Mouse (Mus musculus): ENCODE measurements at regions not wholly inside any gene's neighbourhood (a gene's known extent, or its start where the extent isn't known, plus 50 kb on each side); places are given as distances from the start of the nearest gene placed in this dataset.

DNA sequence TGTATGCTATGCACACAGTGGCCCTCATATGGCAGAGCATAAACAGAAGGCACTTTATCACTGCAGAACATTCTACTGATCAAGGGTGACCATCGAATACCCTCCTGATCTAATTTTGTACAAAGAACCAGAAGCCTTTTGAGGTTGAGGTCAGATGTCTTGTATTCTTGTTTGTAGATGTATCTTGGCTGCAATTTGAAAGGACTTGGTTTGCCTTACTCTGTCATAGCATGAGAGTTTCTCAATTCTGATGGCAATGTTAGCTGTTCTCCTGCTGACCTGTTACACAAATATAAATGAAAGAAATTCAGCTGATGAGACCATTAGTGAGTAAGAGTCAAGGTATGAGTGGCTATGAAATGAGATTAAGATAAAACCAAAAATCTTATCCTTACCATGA, 199.1 kb upstream of the Aldoart1 start:
- no peak for DNase-seq (ENCODE audit: low read depth, low spot score)

DNA sequence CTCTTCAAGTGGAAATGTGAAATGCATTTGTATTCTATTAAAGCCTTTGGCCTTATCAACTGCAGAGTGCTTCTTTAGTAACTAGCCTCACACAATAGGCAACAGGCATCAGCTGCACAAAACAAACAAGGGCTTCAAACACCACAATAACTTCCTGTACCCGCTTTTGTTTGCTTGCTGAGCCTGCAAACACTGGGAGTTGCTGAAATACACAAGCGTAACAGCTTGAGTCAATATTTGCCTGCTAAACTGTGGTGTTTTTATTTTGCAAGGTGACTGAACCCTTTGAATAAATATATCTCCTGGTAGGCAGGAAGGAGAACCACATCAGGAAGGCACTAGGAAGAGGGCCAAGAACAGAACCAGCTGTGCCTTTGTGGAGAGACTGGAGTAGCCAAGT, 195.4 kb upstream of the Aldoart1 start:
- no peak for DNase-seq (ENCODE audit: low read depth, low spot score)

DNA sequence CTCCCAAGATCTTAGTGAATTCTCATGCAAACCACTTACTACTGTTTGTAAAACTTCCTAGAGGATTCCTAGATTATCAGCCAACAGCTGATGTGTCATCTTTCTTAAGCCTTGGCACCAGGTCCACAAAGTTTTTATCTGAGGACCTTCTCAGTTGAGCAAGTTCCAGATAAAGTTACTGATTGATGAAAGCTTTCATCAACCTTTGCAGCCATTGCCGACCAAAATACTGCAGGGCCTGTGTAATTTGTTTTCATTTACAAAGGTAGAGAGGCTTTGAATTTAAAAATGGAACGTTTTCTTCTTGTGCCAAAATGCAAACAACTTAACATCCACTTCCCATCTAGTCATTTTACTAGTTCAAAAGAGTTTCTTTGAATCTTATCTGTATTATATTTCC, 191.9 kb upstream of the Aldoart1 start:
- no peak for DNase-seq (ENCODE audit: low read depth, low spot score)

DNA sequence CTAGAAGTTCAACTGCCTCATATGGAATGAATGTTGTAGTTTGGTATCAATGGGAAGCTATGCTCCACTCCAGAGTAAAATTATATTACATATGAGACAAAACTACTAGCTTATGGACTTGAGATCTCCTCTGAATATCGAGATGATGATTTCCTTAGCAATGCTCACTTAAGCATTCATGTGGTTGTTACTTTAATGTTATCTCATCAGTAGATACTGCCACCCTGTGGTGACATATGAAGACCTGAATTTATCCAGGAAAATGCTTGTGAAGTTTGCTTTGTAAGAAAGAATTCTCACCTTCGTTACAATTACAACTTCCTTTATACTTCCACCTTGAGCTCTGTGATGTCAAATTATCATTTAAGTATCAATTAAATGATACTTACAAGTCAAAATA, 190.2 kb upstream of the Aldoart1 start:
- DNase-seq (ENCODE audit: low read depth, low spot score), result peak; percentile 17

DNA sequence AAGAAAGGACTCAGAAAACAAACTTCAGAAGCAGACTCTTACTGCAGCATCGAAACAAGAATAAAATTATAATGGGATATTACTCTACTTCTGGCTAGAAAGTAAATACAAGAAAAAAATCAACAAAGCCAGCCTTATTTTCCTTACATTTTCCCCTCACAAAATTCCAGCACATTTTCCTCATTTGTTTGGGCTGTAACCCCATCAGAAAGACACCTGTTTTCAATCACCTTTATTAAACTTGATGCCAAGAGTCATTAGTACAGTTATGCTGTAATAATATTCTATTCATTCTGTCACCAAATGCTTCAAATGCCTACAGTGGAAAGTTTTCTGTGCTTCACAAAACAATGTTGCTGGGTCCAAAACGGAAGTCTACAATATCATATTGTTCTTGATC, 189.1 kb upstream of the Aldoart1 start:
- DNase-seq (ENCODE audit: low read depth, low spot score), result no peak

DNA sequence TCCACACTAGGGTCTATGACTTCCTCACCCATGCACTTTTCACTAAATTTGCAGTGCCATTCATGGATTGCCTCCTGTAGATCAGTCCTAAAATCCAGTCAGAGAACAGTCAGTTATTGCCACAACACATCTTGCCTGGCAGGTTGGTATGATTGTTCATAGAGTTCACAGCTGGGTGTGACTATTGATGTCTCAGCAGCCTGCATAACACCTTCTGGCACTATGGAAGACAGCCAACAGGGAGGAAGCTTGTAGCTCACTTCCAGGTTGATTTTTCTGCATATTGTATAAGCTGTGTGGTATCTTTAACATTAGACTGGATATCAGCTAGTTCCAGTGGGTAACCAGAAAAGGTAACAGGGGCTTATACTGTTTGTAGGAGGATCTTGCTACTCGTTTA, 145.3 kb upstream of the Aldoart1 start:
- no peak for DNase-seq (ENCODE audit: low read depth, low spot score)

DNA sequence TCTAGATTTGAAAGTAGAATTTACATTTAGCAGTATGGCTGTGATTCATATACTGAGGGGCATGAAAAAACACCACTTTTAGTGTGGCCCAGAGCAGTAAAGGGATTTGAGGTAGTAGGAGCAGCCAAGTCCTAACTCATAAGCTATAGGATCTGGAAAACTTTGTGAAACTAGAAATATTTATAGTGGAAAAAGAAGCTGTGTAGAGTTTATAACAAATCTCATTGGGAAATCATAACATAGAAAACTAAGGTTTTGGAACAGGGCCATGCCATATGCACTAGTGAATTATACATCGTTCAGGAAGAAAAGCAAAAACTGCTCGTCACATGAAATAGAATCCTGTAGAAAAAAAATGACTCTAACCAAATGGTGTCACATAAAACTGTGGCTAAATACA, 143.7 kb upstream of the Aldoart1 start:
- no peak for DNase-seq (ENCODE audit: low read depth, low spot score)

DNA sequence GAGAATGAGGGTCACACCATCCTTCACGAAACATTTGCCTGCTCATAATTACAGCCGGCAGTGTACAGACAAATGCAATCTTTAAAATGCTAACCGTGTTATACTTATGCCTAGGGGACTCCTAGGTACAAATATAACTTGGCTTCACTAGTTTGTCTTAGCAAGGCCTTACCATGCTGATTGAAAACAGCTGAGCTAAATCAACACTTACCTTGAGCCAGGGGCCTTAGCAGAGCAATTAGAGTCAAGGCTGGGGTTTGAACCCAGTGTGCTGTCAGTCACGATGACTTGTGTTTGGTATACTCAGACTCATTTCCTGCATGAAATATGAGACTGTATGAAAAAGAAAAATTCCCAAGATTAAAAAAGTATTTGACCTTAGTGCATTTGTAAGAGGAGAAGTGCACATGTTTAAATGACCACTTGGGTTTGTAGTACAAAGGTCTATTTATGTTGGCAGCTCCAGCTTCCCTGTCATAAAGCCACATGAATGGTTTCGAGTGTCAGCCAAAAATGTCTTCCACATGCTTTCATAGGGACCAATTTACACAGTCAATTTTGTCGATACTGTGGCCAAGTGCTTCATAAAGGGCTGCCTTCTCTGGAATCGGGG, 94.0 kb upstream of the Aldoart1 start:
- no peak for DNase-seq (ENCODE audit: low read depth, low spot score)

DNA sequence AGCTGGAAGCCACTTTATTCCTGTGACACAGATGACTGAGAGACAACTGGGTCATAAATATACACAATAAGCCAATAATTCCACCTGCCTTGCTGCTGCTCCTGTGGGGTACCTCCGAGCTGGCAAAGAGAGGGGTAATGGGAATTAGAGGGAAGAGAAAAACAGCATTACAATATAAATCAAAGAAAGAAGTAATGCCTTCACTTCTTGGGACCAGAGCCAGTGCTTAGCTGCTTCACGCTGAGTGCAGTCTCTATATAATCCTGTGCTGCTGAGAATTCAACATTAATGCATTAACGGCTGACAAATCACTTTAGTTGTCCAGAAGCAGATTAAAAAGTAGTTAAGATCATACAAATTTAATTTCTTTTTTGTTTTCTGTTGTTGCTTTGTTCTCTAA, 71.0 kb upstream of the Aldoart1 start:
- no peak for DNase-seq (ENCODE audit: low read depth, low spot score)

DNA sequence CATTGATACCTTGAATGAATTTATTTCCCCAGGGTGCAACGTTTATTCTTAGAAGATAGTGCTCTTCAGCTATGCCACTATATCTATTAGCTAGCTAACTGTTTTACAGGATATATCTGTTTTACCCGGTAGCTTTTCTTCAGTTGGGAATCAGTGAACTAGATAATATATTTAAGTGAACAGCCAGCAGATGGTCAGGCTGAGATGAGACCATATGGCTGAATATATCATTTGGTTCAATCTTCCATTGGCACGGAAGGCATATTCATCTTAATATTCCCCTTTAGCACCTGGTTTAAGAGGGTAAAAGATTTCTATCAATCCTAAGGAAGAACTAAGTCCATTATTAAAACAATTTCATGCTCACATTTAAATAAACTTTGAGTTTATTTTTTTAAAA, 62.6 kb upstream of the Aldoart1 start:
- no peak for DNase-seq (ENCODE audit: low read depth, low spot score)

Data from R1 (cell line).